Mouse (Mus musculus) bone marrow, adult 2 months (tissue): ENCODE measurements around the gene Pkd2.
"Not testable (repeated sequence)": the region's sequence is repeated elsewhere in the genome, so short reads cannot be mapped to it uniquely, and the experiment has no call there.

Experiments used
- CTCF ChIP-seq: fragments of 200-500 bp; IDR thresholded peaks from 2 replicates; pipeline ENCODE4 v1.5.1; 2011; ENCODE audit warnings: low read length, control low read depth; ENCODE audit not compliant: control insufficient read depth, insufficient read depth
- POLR2A ChIP-seq: fragments of 200-500 bp; IDR thresholded peaks from 2 replicates; pipeline ENCODE4 v1.6.1; 2011; ENCODE audit warnings: low read depth, mild to moderate bottlenecking, control low read depth, low read length, borderline replicate concordance; ENCODE audit not compliant: control insufficient read depth

GRCm38 (mm10) chr5:104448346-104448745 is 10.9 kb upstream of the Pkd2 start:
- not testable (repeated sequence) for TF ChIP-seq CTCF, POLR2A
